Mouse (Mus musculus) colon, adult 2 months (tissue): ENCODE results near the gene Olfr1440. TPM values are rescaled to one million over a fixed set of nuclear protein-coding genes. Genes with fewer than 3 reads are reported as not detected.

Experiments used
- polyA plus RNA-seq: library from polyadenylated mRNA; depleted of rRNA; stranded (reverse); fragments of >200 nt; gene quantifications from 2 replicates; pipeline ENCODE4 v1.2.3, GENCODE M21; 2012; rRNA removed

Gene Olfr1440
- not detected in 2 replicates for polyA plus RNA-seq

DNA sequence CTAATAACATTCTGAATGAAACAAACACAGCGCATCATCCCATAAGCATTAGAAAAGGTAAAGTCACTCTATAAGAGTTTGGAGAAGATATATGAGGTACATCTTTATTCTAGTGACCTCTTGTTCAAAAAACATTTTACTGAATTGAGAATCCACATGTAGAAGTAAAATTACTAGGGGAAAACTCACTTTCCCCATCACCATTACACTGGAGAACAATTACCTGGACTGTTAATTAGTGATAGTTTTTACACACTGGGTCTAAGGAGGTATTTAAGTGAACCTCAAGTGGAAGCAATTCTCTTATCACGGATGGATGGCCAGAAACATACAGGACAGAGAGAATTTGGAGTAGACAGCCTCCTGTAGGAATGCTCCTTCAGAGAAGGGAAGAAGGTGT is at the start of gene Olfr1440:
Olfr1440 (plus strand) TSS at position 301 of the 400 bp plus-strand sequence.

GRCm38 (mm10) chr19:12417361-12417760 is 30.3 kb downstream of the Olfr1440 start, which contains the start of gene Olfr1441:
Olfr1441 (plus strand) TSS chr19:12417433.

DNA sequence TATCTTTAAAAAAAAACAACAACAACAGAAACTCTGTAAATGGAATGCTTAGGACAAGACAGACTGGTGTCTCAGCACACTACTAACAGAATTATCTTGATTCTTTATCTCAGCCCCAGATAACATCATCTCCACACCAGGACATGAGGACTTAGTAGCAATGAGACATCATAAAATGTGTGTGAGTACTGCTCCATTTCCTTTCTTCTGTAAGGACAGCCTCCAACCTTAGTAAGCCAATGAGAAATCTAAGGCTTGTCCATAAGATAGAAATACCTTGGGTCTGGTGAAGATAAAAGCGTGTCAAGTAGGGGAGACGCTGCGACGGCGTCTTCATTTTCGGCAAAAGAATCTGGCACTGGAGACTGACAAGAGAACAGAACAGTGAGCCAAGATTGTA is 40.5 kb downstream of the Olfr1440 start, which contains the start of gene Pfpl:
Pfpl (plus strand) TSS at position 301 of the 400 bp plus-strand sequence.

Other genes starting within 250 kb of the Olfr1440 start
- not detected in 2 replicates for gene Olfr1555-ps1, start 217.2 kb upstream of the Olfr1440 start, polyA plus RNA-seq
- not detected in 2 replicates for gene Olfr1431, start 186.6 kb upstream of the Olfr1440 start, polyA plus RNA-seq
- not detected in 2 replicates for gene Olfr1432, start 154.7 kb upstream of the Olfr1440 start, polyA plus RNA-seq
- not detected in 2 replicates for gene Olfr262, start 145.6 kb upstream of the Olfr1440 start, polyA plus RNA-seq
- not detected in 2 replicates for gene Olfr235, start 126.2 kb upstream of the Olfr1440 start, polyA plus RNA-seq
- gene Olfr1434, start 107.4 kb upstream of the Olfr1440 start, polyA plus RNA-seq: not detected in 2 replicates
- gene Olfr1436, start 88.1 kb upstream of the Olfr1440 start, polyA plus RNA-seq: not detected in 2 replicates
- gene Olfr1437, start 62.2 kb upstream of the Olfr1440 start, polyA plus RNA-seq: not detected in 2 replicates
- not detected in 2 replicates for gene Olfr1438-ps1, start 51.4 kb upstream of the Olfr1440 start, polyA plus RNA-seq
- gene Olfr1441, start 30.2 kb downstream of the Olfr1440 start, polyA plus RNA-seq: not detected in 2 replicates
- not detected in 2 replicates for gene Pfpl, start 40.6 kb downstream of the Olfr1440 start, polyA plus RNA-seq
- 2.8 and 3.4 TPM in 2 replicates for gene Mpeg1, start 73.5 kb downstream of the Olfr1440 start, polyA plus RNA-seq
- 9.6 TPM in 2 replicates for gene Dtx4, start 114.2 kb downstream of the Olfr1440 start, polyA plus RNA-seq
- gene Fam111a, start 158.5 kb downstream of the Olfr1440 start, polyA plus RNA-seq: 0.33 and 0.69 TPM in 2 replicates
- 0.06 TPM in 1 of 2 replicates, not detected in the other for gene Gm4952, start 212.7 kb downstream of the Olfr1440 start, polyA plus RNA-seq
- not detected in 2 replicates for gene Glyat, start 246.0 kb downstream of the Olfr1440 start, polyA plus RNA-seq